Mouse (Mus musculus) retina, adult 2 months (tissue): ENCODE data around the gene Lefty1.
"Not testable (repeated sequence)": the region's sequence is repeated elsewhere in the genome, so short reads cannot be mapped to it uniquely, and the experiment has no call there.

Source experiments
- DNase-seq: peaks from one replicate; pipeline ENCODE4 v3.0.0-alpha.2; 2012; ENCODE audit warnings: low read depth, low spot score

Lefty1 gene

GRCm38 (mm10) chr1:180956401-180956800 is 21.6 kb downstream of the Lefty1 start:
- DNase-seq: no peak

GRCm38 (mm10) chr1:180956973-180957381 is 22.2 kb downstream of the Lefty1 start:
- no peak for DNase-seq

- DNase-seq: no peak
These were observed 23.2 kb downstream of the Lefty1 start for GRCm38 (mm10) chr1:180957989-180958388.

- no peak for DNase-seq
These were observed 24.0 kb downstream of the Lefty1 start for GRCm38 (mm10) chr1:180958797-180959196.

GRCm38 (mm10) chr1:180965786-180966185 is 31.0 kb downstream of the Lefty1 start:
- no peak for DNase-seq

- no peak for DNase-seq
These were observed 31.7 kb downstream of the Lefty1 start for GRCm38 (mm10) chr1:180966542-180966941.

- no peak for DNase-seq
These were observed 32.4 kb downstream of the Lefty1 start for GRCm38 (mm10) chr1:180967261-180967660.

- no peak for DNase-seq
These were observed 38.1 kb downstream of the Lefty1 start for GRCm38 (mm10) chr1:180972941-180973340.

GRCm38 (mm10) chr1:180974126-180974746 is 39.4 kb downstream of the Lefty1 start:
- peak; percentile 25 for DNase-seq

GRCm38 (mm10) chr1:180976110-180976679 is 41.4 kb downstream of the Lefty1 start:
- DNase-seq: no peak

- no peak for DNase-seq
These were observed 44.8 kb downstream of the Lefty1 start for GRCm38 (mm10) chr1:180979484-180980251.

GRCm38 (mm10) chr1:180980464-180980863 is 45.6 kb downstream of the Lefty1 start:
- no peak for DNase-seq

- DNase-seq: not testable (repeated sequence)
These were observed 46.6 kb downstream of the Lefty1 start for GRCm38 (mm10) chr1:180981298-180982046.

GRCm38 (mm10) chr1:180986701-180987100 is 51.9 kb downstream of the Lefty1 start:
- no peak for DNase-seq

GRCm38 (mm10) chr1:180987759-180988158 is 52.9 kb downstream of the Lefty1 start:
- peak; percentile 54 for DNase-seq
